Mouse (Mus musculus) hindbrain, embryonic 11.5 days (tissue): ENCODE results near the gene Col4a2. TPM values are rescaled to one million over a fixed set of nuclear protein-coding genes. Genes with fewer than 3 reads are reported as not detected.

Experiments used
- ATAC-seq: fragments of 200-750 bp; cut with Nextera tagmentation; 2 replicates; pipeline ENCODE4 v1.8.0; 2017; ENCODE audit warnings: mild to moderate bottlenecking, moderate TSS enrichment, moderate library complexity; ENCODE audit not compliant: low FRiP score
- DNase-seq: peaks from one replicate; pipeline ENCODE4 v3.0.0-alpha.2; 2015; ENCODE audit warnings: low spot score
- H3K27ac ChIP-seq: fragments of 300-500 bp; sonication (generic); 2 replicates; pipeline ENCODE4 v1.5.1; 2014; ENCODE audit warnings: mild to moderate bottlenecking, low read depth, low read length
- H3K27me3 ChIP-seq: fragments of 300-500 bp; sonication (generic); 2 replicates; pipeline ENCODE4 v1.6.1; 2014; ENCODE audit warnings: mild to moderate bottlenecking, low read length, moderate library complexity, mixed read lengths; ENCODE audit not compliant: control insufficient read depth, insufficient read depth
- H3K36me3 ChIP-seq: fragments of 300-500 bp; sonication (generic); 2 replicates; pipeline ENCODE4 v1.6.1; 2014; ENCODE audit warnings: mild to moderate bottlenecking, low read length, moderate library complexity, mixed read lengths; ENCODE audit not compliant: control insufficient read depth, insufficient read depth
- H3K4me1 ChIP-seq: fragments of 300-500 bp; sonication (generic); replicated peaks from 2 replicates; pipeline ENCODE4 v1.6.1; 2014; ENCODE audit warnings: low read length, mixed read lengths; ENCODE audit not compliant: control insufficient read depth, insufficient read depth
- H3K4me2 ChIP-seq: fragments of 300-500 bp; sonication (generic); replicated peaks from 2 replicates; pipeline ENCODE4 v1.6.1; 2014; ENCODE audit warnings: mild to moderate bottlenecking, low read depth, low read length
- H3K4me3 ChIP-seq: fragments of 300-500 bp; sonication (generic); 2 replicates; pipeline ENCODE4 v1.5.1; 2014; ENCODE audit warnings: low read depth, low read length
- H3K9ac ChIP-seq: fragments of 300-500 bp; sonication (generic); 2 replicates; pipeline ENCODE4 v1.6.1; 2014; ENCODE audit warnings: low read depth, low read length
- H3K9me3 ChIP-seq: fragments of 300-500 bp; sonication (generic); 2 replicates; pipeline ENCODE4 v1.6.1; 2016; ENCODE audit warnings: low read length; ENCODE audit not compliant: control insufficient read depth
- WGBS: fragments of 180-500 bp; shearing (Covaris S2); extraction: QIAGEN DNeasy Blood & Tissue Kit; methylation state at CpG from one replicate; pipeline ENCODE4 v1.1.7; 2014; 5-methylcytosine and 5-hydroxymethylcytosine counted together
- polyA plus RNA-seq: library from polyadenylated mRNA; unstranded; fragments of >200 nt; fragmentation: Nextera tagmentation; extraction: Ambion mirVana; gene quantifications from 2 replicates; pipeline ENCODE4 v1.2.1, GENCODE M21; 2014

The Col4a2 gene
- polyA plus RNA-seq, 1 experiment from 2014 or later: 29.9 TPM

GRCm38 (mm10) chr8:11285437-11285836 lies 27.2 kb upstream of the Col4a2 start:
- Histone ChIP-seq H3K27ac (no peak overlapping the region), H3K9me3 (no peaks in the 10 kb centered on the region), H3K4me1 (no peaks in the 10 kb centered on the region; the same call in 1 of the 2 replicates), H3K4me2 (no peak overlapping the region), H3K4me3 (no peak overlapping the region), H3K27me3 (no peaks in the 10 kb centered on the region), H3K36me3 (no peaks in the 10 kb centered on the region), H3K9ac (no peak overlapping the region)
- ATAC-seq: no peak
- no peak for DNase-seq
- 65% methylated on average over 4 of the region's 4 CpGs for WGBS

- 58% methylated on average over 3 of the region's 3 CpGs for WGBS
- ATAC-seq (no peak), DNase-seq (no peak)
- H3K4me3 ChIP-seq: no peak overlapping the region
- no peak overlapping the region for H3K9ac ChIP-seq
- no peaks in the 10 kb centered on the region for H3K27me3 ChIP-seq
- H3K27ac ChIP-seq: no peak overlapping the region
- no peaks in the 10 kb centered on the region for H3K36me3 ChIP-seq
- H3K4me1 ChIP-seq: peaks cover 4% of the 10 kb centered on the region; the same call in 1 of the 2 replicates
- H3K4me2 ChIP-seq: no peak overlapping the region
- no peaks in the 10 kb centered on the region for H3K9me3 ChIP-seq
These were observed 25.5 kb upstream of the Col4a2 start for GRCm38 (mm10) chr8:11287139-11287538.

GRCm38 (mm10) chr8:11288286-11288685 lies 24.3 kb upstream of the Col4a2 start:
- WGBS: 62% methylated on average over 6 of the region's 6 CpGs
- H3K4me1 ChIP-seq: peaks cover 4% of the 10 kb centered on the region
- H3K9ac ChIP-seq: no peak overlapping the region
- no peak overlapping the region for H3K4me3 ChIP-seq
- H3K27ac ChIP-seq: no peak overlapping the region
- H3K9me3 ChIP-seq: no peaks in the 10 kb centered on the region
- DNase-seq (no peak), ATAC-seq (no peak)
- H3K27me3 ChIP-seq: no peaks in the 10 kb centered on the region
- H3K4me2 ChIP-seq: no peak overlapping the region
- H3K36me3 ChIP-seq: no peaks in the 10 kb centered on the region

- WGBS: 8% methylated on average over 1 of the region's 1 CpGs
- no peak for ATAC-seq
These were observed 22.1 kb upstream of the Col4a2 start for GRCm38 (mm10) chr8:11290533-11290932.

GRCm38 (mm10) chr8:11292611-11293010 lies 20.0 kb upstream of the Col4a2 start:
- Histone ChIP-seq H3K4me2 (no peak overlapping the region), H3K36me3 (no peaks in the 10 kb centered on the region), H3K27ac (no peak overlapping the region), H3K9ac (no peak overlapping the region), H3K4me3 (no peak overlapping the region), H3K4me1 (peaks cover 4% of the 10 kb centered on the region), H3K9me3 (no peaks in the 10 kb centered on the region), H3K27me3 (no peaks in the 10 kb centered on the region)
- DNase-seq: no peak
- ATAC-seq: no peak
- WGBS: 62% methylated on average over 3 of the region's 3 CpGs

More at GRCm38 (mm10) chr8:11290533-11290932, 22.1 kb upstream of the Col4a2 start:
- peaks cover 4% of the 10 kb centered on the region for H3K4me1 ChIP-seq
- H3K27ac ChIP-seq: no peak overlapping the region
- no peaks in the 10 kb centered on the region for H3K9me3 ChIP-seq
- H3K27me3 ChIP-seq: no peaks in the 10 kb centered on the region
- no peak overlapping the region for H3K9ac ChIP-seq
- no peak overlapping the region for H3K4me2 ChIP-seq
- DNase-seq: no peak
- no peaks in the 10 kb centered on the region for H3K36me3 ChIP-seq
- H3K4me3 ChIP-seq: no peak overlapping the region

- DNase-seq (no peak), ATAC-seq (no peak)
- WGBS: 89% methylated on average over 10 of the region's 10 CpGs
- no peaks in the 10 kb centered on the region for H3K36me3 ChIP-seq
- H3K4me3 ChIP-seq: no peak overlapping the region
- H3K9me3 ChIP-seq: no peaks in the 10 kb centered on the region
- H3K4me1 ChIP-seq: no peaks in the 10 kb centered on the region; the same call in 1 of the 2 replicates
- H3K27me3 ChIP-seq: no peaks in the 10 kb centered on the region
- H3K4me2 ChIP-seq: no peak overlapping the region
- H3K27ac ChIP-seq: no peak overlapping the region
- no peak overlapping the region for H3K9ac ChIP-seq
These were observed 16.2 kb upstream of the Col4a2 start for GRCm38 (mm10) chr8:11296282-11296943.

- 81% methylated on average over 8 of the region's 8 CpGs for WGBS
- no peaks in the 10 kb centered on the region for H3K36me3 ChIP-seq
- no peak overlapping the region for H3K27ac ChIP-seq
- H3K4me3 ChIP-seq: no peak overlapping the region
- DNase-seq (no peak), ATAC-seq (no peak)
- no peak overlapping the region for H3K4me2 ChIP-seq
- H3K9me3 ChIP-seq: no peaks in the 10 kb centered on the region
- no peaks in the 10 kb centered on the region; the same call in 1 of the 2 replicates for H3K4me1 ChIP-seq
- no peak overlapping the region for H3K9ac ChIP-seq
- H3K27me3 ChIP-seq: no peaks in the 10 kb centered on the region
These were observed 15.3 kb upstream of the Col4a2 start for GRCm38 (mm10) chr8:11297141-11297838.

- no peak overlapping the region for H3K4me2 ChIP-seq
- H3K9me3 ChIP-seq: no peaks in the 10 kb centered on the region
- WGBS: 65% methylated on average over 12 of the region's 12 CpGs
- no peaks in the 10 kb centered on the region for H3K4me1 ChIP-seq
- ATAC-seq: no peak
- H3K4me3 ChIP-seq: no peak overlapping the region
- H3K27ac ChIP-seq: no peak overlapping the region
- H3K27me3 ChIP-seq: no peaks in the 10 kb centered on the region
- DNase-seq: no peak
- no peak overlapping the region for H3K9ac ChIP-seq
- no peaks in the 10 kb centered on the region for H3K36me3 ChIP-seq
These were observed 13.9 kb upstream of the Col4a2 start for GRCm38 (mm10) chr8:11298531-11299316.
